Mouse (Mus musculus): ENCODE measurements around the gene Clybl. TPM values are rescaled to one million over a fixed set of nuclear protein-coding genes. Genes with fewer than 3 reads are reported as not detected.

Gene Clybl
- polyA plus RNA-seq, 1 experiment = 10.7 TPM

DNA sequence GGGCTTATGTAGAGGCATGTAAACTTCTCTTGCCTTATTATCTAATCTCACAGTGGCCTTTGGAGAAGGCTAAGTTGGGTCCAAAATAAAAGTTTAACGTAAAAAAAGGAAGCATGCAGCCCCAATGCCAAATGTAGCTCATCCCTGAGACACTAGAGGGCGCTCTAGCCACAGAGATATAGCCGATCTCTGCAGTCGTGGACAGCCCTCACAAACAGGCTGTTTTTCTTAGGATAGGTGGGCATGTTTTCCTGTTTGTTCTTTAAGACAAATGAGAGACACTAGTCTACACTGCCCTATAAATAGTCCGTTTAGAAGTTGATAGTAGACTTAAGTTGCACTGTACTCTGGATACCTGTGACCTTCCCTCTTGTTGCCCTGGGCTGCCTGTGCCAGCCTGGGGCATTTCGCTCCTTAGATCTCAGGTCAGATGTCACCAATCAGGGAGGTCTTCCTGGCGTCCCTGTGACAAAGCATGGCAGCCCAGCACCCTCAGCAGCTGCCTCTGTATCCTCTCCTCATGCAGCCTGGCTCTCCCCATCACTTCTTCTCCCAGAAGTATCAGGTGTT, 9.5 kb downstream of the Clybl start:
- whole genome bisulfite sequencing = 18% methylated on average over 7 of the region's 7 CpGs
- DNase-seq (ENCODE audit: low read depth, low spot score) = no peak

GRCm38 (mm10) chr14:122194630-122195029, 13.1 kb downstream of the Clybl start:
- DNase-seq (ENCODE audit: low read depth, low spot score) = no peak
- WGBS = 98% methylated on average over 8 of the region's 8 CpGs

DNA sequence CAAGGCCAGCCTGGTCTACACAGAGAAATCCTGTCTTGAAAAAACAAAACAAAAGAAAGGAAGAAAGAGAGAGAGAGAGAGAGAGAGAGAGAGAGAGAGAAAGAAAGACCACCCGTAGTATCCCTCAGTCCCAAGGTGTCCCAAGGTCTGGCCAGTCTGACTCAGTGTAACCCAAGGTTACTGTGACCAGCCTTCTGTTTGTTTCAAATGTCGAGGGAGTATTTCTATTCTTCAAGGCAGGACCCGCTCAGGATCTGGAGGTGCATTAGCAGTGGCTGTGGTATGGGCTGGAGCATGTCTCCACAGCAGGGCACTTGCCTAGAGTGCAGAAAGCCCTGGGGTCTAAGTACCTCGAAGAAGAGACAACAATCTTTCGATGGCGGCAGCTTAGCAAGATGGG, 15.3 kb downstream of the Clybl start:
- no peak for DNase-seq (ENCODE audit: low read depth, low spot score)
- WGBS = 89% methylated on average over 6 of the region's 6 CpGs

- WGBS = 83% methylated on average over 14 of the region's 14 CpGs
- DNase-seq (ENCODE audit: low read depth, low spot score) = no peak
Observed at GRCm38 (mm10) chr14:122200247-122200885, 18.9 kb downstream of the Clybl start.

DNA sequence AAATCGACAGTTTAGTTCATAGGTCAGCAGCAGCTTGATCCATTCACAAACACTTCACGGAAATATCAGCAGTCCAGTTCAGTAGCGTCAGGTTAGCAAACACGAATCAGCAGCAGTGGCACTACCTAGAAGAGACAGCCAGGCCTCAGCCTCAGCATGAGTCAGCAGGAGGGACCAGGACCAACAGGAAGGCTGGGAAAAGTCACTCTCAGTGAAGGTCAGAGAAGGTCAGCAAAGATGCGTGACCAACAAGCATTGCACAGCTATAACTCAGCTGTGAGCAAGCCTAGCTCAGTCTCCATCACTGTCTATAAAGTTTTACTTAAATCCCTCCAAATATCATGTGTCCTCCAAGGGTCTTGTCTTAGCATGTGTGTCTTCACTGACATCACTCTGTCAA, 27.7 kb downstream of the Clybl start:
- no peak for DNase-seq (ENCODE audit: low read depth, low spot score)
- 85% methylated on average over 5 of the region's 5 CpGs for WGBS

DNA sequence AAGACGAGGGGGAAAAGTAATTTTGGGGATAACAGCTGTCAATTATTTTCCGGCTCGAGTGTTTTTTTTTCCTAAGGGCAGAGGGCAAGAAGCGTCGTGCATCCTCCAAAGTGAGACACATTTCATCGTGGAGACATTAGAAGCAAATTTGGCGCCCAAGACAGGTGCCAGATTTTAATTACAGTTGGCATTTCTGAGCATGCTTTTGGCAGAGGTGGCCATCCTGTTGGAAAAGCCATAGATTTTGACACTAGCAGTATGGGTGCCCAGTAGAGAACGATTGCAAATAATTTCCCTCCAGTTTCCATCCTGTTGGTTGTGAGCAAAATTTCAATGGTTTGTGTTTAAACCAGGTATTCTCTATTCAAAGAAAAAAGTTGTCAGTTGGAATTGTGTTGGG, 32.1 kb downstream of the Clybl start:
- WGBS = 90% methylated on average over 8 of the region's 8 CpGs
- no peak for DNase-seq (ENCODE audit: low read depth, low spot score)

DNA sequence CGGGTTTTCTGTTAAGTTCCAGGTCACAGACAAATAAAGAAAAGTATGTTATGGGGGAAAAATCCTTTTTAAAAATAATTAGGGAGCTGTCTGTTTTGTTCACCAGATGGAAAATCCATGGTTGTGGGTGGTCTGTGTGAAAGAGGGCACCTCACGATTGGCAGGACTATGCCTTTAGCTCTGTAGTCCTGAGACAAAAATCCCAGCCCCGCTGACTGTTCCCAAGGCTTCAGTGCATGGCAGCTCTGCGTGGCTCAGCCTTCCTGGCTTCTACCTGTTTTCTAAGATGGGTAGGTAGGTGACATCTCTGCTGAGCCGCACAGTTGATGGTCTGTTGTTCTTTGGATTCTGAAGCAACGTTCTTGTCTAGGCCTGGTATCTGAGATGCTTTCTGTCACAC, 32.6 kb downstream of the Clybl start:
- no peak for DNase-seq (ENCODE audit: low read depth, low spot score)
- 92% methylated on average over 6 of the region's 6 CpGs for WGBS

GRCm38 (mm10) chr14:122217221-122217620, 35.7 kb downstream of the Clybl start:
- DNase-seq (ENCODE audit: low read depth, low spot score) = no peak
- 72% methylated on average over 4 of the region's 4 CpGs for WGBS

- 53% methylated on average over 10 of the region's 10 CpGs for WGBS
Observed at GRCm38 (mm10) chr14:122222934-122223374, 41.5 kb downstream of the Clybl start.

DNA sequence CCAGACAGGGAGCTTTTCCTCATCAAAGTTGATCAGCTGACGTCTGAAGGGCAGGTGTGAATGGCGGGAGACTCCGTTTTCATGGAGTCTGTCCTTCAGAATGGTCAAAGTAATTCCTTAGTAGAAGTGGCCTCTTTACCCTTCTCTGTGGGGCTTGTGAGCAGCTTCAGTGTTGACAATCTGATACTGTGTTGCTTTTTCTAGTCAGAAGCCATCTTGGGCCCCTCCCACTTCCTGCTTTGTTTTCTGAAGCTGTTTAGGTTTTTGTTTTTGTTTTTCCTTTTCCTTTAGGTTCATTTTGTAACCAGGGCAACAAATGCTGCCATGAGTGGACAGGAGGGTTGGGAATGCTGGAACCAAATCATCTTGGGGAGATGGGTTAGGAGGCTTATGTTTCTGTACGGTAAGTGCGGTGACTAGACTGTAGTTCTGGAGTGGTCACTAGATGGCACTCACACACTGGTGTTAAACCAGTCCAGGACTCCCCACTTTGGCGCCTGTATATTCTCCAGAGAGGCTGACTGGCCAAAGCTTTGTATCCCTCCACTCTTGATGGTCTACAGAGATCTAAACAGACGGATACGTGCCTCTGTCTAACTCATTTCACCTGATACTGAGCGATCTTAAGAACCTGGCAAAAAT, 42.1 kb downstream of the Clybl start:
- WGBS = 22% methylated on average over 9 of the region's 9 CpGs

More at GRCm38 (mm10) chr14:122222934-122223374, 41.5 kb downstream of the Clybl start:
- DNase-seq (ENCODE audit: low read depth, low spot score) = no peak

DNA sequence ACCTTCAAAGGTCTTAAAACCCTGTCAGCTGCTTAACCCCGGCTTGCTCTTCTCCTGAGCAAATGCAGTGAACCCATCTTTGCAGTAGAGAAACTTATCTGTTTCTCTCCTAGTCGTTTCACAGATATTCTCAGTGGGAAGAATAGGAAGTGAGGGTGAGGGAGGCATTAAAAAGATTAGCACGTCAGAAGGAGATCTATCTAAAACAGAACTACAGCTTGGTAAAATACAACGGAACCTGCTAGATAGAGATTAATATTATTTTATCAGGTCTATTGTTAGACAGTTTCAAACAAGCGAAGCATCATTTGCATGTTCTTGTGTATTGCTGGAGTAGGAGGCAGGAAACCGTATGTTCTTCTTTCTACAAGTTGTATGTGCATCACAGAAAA, 42.6 kb downstream of the Clybl start:
- no peak for DNase-seq (ENCODE audit: low read depth, low spot score)
- 71% methylated on average over 6 of the region's 6 CpGs for WGBS

More for the DNA sequence above, 42.1 kb downstream of the Clybl start:
- peak; percentile 45 for DNase-seq (ENCODE audit: low read depth, low spot score)

DNA sequence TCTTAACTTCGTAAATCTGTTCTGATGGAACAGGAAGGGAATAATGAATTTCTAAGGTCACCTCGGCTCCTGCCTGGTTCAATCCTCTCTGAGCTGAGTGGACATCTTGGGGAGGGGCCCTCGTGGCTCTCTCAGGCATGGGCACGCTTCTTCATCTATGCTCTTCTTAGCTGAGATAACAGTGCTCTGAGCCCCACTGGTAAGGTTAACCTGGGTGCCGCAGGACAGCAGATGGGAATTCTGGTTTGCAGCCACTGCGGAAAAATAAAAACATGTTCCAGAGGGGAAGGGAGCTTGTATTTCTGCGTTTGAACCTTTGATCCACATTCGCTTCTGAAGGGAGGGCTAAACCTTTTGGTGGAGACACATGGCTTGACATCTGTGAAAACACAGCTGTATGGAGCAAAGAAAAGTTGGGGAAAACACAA, 43.0 kb downstream of the Clybl start:
- DNase-seq (ENCODE audit: low read depth, low spot score) = no peak
- WGBS = 85% methylated on average over 8 of the region's 8 CpGs

- DNase-seq (ENCODE audit: low read depth, low spot score) = no peak
- whole genome bisulfite sequencing = 76% methylated on average over 7 of the region's 7 CpGs
Observed at GRCm38 (mm10) chr14:122225479-122226132, 44.1 kb downstream of the Clybl start.

GRCm38 (mm10) chr14:122226133-122226515, 44.6 kb downstream of the Clybl start:
- DNase-seq (ENCODE audit: low read depth, low spot score) = no peak
- 95% methylated on average over 2 of the region's 2 CpGs for WGBS

DNA sequence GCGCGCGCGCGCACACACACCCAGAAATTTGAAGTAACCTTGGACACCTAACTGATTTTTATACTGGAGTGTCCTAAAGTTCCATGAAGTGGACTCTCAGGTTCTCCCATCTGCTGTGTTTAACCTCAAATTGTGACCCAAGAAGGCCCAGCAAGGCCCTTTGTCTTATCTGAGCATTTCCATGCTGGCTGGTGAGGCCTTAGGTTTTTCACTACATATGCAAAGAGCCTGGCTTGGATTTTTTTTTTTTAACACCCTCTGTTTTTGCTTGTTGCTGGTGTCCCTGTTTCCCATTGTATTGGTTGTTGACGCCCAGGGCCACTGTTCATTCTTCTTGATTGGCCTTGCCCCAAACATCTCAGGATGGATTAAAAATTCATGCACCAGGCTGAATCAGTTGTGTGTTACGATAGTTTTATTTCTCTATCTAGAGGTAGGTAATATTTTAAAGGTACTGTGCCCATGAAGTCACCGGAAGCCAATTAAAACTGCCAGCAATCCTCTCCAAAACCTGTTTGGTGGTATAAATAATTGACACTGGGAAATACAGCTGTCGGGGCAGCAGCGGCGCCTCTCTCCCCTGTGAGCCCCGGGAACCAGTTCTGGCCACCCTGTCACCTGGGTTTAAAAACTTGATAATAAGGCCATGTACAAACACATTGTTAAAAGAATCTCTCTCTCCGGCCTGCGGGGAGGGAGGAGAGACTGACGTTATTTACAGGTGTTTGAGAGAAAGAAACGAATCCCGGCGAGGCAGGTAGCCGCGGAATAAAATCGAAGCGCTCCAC, 45.4 kb downstream of the Clybl start:
- DNase-seq (ENCODE audit: low read depth, low spot score) = no peak
- WGBS = 74% methylated on average over 22 of the region's 22 CpGs

DNA sequence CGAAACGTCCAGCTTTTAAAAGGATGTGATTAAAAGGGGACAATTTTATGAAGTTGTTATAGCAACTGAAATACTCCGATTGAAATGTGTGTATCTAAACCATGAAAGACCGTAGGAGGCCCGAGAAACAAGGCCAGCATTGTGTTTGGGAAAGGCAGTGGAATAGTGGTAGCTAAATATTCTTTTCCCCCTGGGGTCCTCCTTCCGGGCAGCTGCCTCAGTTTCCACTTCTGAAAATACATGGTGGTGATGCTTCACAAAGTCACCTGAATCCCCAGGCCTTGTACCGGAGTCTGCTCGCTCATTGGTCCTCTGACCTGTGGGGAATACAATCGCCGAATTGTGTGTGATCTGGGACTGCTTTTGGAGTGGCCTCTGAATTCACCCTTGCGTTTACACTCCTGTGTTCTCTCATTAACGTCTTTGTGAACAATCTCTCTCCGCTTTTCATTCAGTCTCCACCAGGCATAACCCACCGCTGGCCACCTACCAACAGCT, 46.0 kb downstream of the Clybl start:
- 68% methylated on average over 14 of the region's 14 CpGs for WGBS
- no peak for DNase-seq (ENCODE audit: low read depth, low spot score)

DNA sequence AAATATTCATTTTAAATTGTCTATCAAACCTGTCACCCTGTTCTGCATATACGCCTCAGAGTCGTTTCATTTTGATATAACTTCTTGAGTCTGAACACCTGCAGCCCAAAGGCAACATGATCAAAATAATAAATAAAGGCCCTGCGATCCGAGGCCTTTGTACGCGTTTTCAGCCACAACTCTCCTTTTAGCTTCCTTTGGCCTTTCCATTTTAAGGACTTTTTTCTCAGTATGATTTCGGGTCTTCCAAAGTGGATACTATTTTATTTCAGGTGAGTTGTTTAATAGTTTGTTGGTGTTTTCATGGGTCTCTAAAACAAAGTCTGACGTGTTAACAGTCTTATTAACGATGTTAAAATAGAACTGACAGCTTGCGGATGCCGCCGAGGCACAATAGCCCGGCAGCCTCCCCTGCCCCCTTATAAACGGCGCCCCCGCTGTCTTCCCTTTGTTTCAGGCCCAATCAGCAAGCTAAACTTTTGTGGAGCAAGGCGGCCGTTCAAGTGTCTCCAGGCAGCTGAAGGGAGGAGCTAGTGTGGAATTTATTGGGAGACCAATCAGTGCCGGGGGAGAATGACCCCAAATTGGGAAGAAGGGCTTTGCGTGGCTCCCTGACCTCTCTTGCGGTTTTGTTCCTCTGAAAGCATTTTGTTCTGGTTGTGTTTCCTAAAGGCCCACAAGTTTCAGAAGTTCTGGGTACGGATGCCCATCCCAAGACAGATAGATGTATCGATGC, 47.5 kb downstream of the Clybl start:
- 73% methylated on average over 23 of the region's 23 CpGs for WGBS
- no peak for DNase-seq (ENCODE audit: low read depth, low spot score)

GRCm38 (mm10) chr14:122229988-122230387, 48.5 kb downstream of the Clybl start:
- no peak for DNase-seq (ENCODE audit: low read depth, low spot score)
- 91% methylated on average over 5 of the region's 5 CpGs for WGBS

DNA sequence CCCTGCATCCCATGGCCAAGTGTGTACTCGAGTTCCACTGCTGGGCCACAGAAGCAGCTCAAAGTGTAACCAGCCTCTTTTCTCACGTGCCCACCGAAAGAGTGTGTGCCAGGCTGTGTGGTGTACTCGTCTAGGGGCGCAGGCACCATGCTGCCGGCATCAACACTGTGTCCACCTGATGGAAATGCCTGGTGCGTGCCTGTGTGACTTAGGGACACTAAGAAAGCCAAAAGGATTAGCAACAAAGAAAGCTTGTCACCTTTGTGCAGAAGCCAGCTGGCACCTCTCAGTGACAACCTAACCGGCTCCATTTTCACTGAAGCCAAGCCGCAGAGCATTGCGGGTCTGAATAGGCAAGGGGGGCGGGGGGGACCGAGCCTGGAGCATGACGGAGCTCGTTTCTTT, 49.1 kb downstream of the Clybl start:
- 74% methylated on average over 14 of the region's 14 CpGs for WGBS
- DNase-seq (ENCODE audit: low read depth, low spot score) = no peak
